Mouse (Mus musculus): ENCODE measurements around the gene Ilk. TPM values are rescaled to one million over a fixed set of nuclear protein-coding genes. Genes with fewer than 3 reads are reported as not detected.
A peak's percentile ranks its signal among the peaks of the same experiment; 100 is the strongest.

Ilk gene
- total RNA-seq, 2 experiments from 2014 or later, result 79.7 to 83.2 TPM

DNA sequence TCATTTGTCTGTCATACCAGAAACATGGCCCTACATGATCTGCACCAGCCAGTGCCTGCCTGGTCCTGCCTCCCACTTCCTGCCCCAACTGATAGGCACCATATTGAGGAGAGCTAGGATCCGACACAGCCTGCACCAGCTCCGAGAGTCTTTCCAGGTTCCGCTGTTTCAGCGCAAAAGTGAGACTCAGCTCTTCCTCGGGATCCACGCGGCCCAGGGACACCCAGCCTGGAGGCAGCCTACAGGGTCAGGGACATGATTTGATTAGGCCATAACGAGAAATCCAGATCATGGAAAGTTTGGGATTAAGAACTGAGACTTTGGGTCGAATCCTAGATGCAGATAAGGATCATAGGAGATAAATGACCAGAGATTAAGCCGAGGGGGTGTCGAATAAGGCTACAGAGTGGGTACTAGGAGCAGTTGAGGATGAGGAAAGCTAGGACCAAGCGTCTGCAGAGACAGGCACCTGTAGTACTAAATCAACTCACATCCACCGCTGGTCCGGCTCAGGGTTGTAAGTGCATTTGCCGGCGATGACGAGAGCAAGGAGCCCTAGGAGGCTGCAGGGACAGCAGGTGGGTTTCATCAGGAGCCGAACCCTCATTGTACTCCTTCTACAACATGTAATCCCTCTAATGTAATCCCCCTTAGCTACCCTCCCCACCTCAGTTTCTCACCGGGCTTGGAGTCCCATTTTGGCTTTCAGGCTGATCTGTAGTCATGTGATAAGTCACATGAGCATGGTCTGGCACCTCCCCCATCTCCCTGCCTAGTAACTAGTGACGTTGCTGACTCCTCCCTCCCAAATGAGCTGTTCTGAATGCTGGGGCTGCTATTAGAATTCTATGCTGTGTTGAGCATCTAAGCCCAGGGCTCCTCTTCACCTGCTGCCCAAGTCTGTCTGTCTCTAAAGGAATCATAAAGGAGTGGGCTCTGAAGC lies 15.4 kb downstream of the Ilk start, which contains the start of gene Tpp1:
TSS of gene Tpp1 (minus strand) at position 745 of the 943 bp plus-strand sequence.
- peak within 1 kb of the TSS; percentile 93 for H3K27ac ChIP-seq
- TF ChIP-seq CTCF (conservative IDR thresholded peaks at IDR 0.05), result no peak
- DNase-seq (ENCODE audit: low spot score in 2 of 2), result peak; percentile 94 to 97
- peak within 1 kb of the TSS; percentile 86 for H3K4me3 ChIP-seq

DNA sequence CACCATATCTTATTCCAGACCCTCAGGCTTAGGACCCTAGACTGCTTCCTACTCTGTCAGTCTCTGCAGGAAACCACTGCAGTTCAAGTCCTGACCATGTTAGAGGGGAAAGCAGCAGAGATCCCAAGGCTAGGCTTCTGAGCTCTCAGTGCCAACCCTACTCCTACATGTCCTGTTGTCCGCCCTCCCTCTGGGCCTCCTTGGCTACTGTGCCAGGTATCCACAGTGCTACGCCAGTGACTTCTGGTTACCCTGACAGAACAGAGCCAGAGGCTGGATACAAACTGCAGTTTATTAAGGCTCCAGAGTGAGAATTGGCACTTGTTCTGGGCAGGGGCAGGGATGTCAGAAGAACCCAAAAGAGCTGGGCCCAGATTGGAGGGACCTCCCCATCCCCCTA lies 16.3 kb downstream of the Ilk start:
- TF ChIP-seq CTCF (conservative IDR thresholded peaks at IDR 0.05), result peak; percentile 26; the same call in 1 of the 2 replicates
- peak overlapping the region; percentile 93 for H3K27ac ChIP-seq
- DNase-seq (ENCODE audit: low spot score in 2 of 2), result no peak
- H3K4me3 ChIP-seq, result no peak overlapping the region

DNA sequence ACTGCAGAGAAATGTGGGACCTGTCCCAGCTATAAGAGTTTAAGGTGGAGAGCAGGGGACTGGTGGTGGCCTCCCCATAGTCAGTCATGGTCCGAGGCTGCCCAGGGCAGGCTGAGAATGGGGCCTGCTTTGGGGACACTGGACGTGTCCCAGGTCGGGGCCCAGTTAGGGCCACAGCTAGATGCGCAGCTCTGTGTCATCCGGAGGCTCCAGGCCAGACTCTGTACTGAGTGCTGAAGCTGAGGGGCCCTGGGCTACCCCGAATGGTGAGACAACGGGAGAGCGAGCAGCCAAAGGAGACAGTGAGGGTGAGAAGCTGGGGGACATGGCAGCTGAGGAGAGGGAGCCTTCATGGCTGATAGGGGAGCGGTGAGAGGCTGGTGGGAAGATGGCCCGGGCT lies 16.9 kb downstream of the Ilk start:
- Histone ChIP-seq H3K4me3 (no peak overlapping the region), H3K27ac (no peak overlapping the region; the same call in 1 of the 2 replicates)
- TF ChIP-seq CTCF (conservative IDR thresholded peaks at IDR 0.05), result no peak
- no peak for DNase-seq (ENCODE audit: low spot score in 2 of 2)

DNA sequence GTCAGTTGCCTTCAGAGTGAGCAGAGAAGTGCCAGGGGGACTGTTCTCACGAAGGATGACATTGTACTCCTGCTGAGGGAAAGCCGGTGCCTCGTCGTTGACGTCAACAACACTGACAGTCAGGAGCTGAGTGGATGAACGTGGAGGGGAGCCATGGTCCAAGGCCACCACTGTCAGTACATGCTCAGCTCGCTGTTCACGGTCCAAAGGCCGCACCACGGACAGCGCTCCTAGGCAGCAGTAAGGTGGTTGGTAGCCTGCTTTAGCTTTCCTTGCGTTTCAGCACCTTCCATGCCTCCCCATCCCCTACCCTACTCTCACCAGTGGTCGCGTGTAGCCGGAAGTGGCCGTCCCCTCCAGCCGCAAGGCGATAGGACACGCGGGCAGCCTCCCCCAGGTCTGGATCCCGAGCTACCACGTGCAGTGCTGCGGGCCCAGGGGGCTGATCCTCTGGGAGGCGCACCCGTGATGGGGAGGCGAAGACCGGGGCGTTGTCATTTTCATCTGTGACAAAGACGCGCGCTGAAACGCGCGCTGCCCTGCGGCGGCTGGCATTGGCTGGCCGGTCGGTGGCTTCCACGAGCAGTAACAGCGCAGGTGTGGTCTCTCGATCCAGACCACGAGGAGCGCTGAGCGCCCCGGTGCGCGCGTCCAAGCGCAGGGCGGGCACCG lies 25.6 kb downstream of the Ilk start:
- Histone ChIP-seq H3K4me3 (peak overlapping the region; percentile 48), H3K27ac (no peak overlapping the region)
- no peak for TF ChIP-seq CTCF (conservative IDR thresholded peaks at IDR 0.05)
- DNase-seq (ENCODE audit: low spot score in 2 of 2), result no peak

DNA sequence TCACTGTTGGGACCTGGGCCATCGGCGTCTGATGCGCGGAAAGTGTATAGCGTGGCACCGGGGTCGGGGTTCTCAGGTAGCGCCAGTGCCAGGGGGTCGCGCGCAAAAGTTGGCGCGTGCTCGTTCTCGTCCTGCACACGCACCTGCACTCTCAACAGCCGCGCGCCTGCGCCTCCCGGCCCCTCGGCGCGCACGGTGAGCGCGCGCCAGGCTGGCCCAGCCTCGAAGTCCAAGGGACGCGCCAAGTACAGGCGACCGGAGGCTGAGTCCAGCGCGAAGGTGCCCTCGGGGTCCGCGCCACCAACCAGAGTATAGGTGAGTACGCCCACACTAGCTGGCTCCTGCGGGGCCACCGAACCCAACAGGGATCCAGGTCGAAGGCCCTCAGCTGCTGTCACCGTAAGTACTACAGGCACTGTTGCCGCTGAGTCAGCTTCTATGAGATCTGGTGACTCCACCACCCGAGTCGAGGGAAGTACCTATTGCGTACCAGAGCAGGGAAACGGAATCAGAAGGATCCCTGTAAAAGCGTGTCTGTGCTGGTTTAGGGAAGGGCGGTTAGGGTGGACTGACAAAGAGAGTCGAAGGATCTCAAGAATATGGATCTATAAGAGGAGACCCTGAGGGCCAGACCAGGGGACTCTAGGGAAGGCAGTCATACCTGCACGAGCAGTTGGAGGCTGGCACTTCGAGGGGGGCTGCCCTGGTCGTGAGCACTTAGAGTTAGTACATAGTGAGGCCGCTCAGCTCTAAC lies 26.3 kb downstream of the Ilk start:
- no peak for TF ChIP-seq CTCF (conservative IDR thresholded peaks at IDR 0.05)
- Histone ChIP-seq H3K4me3 (peak overlapping the region; percentile 48), H3K27ac (no peak overlapping the region)
- no peak for DNase-seq (ENCODE audit: low spot score in 2 of 2)

- no peak for DNase-seq (ENCODE audit: low spot score in 2 of 2)
- TF ChIP-seq CTCF (conservative IDR thresholded peaks at IDR 0.05), result no peak
- Histone ChIP-seq H3K4me3 (no peak overlapping the region), H3K27ac (no peak overlapping the region)
Measured at GRCm38 (mm10) chr7:105764331-105764730, 27.9 kb downstream of the Ilk start.

DNA sequence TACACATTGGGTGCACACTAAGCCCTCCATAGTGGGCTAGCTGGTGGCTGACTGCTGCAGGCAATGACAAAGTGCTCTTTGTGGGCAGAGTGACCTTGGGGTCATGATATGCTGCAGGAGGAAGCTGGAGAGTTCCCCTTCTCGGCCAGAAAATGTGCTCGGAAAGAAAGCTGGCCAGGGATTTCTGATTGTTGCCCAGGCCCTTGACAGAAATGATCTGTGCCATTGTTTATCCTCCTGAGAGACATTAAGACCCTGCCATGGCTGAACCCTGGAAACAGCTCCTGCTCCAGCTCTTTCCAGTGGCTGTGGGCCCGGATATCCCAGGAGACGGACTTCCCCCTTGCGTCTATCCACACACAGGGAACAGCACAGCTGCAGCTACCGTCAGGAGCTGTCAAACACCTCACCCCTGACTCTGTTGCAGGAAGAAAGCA lies 31.4 kb downstream of the Ilk start:
- Histone ChIP-seq H3K4me3 (no peak overlapping the region), H3K27ac (peak overlapping the region; percentile 40; the same call in 1 of the 2 replicates)
- DNase-seq (ENCODE audit: low spot score in 2 of 2), result no peak
- TF ChIP-seq CTCF (conservative IDR thresholded peaks at IDR 0.05), result no peak

GRCm38 (mm10) chr7:105769959-105770358 lies 33.6 kb downstream of the Ilk start:
- Histone ChIP-seq H3K27ac (no peak overlapping the region), H3K4me3 (no peak overlapping the region)
- TF ChIP-seq CTCF (conservative IDR thresholded peaks at IDR 0.05), result no peak
- DNase-seq (ENCODE audit: low spot score in 2 of 2), result no peak

- no peak for TF ChIP-seq CTCF (conservative IDR thresholded peaks at IDR 0.05)
- Histone ChIP-seq H3K4me3 (no peak overlapping the region), H3K27ac (no peak overlapping the region)
- no peak for DNase-seq (ENCODE audit: low spot score in 2 of 2)
Measured at GRCm38 (mm10) chr7:105772331-105772730, 35.9 kb downstream of the Ilk start.

DNA sequence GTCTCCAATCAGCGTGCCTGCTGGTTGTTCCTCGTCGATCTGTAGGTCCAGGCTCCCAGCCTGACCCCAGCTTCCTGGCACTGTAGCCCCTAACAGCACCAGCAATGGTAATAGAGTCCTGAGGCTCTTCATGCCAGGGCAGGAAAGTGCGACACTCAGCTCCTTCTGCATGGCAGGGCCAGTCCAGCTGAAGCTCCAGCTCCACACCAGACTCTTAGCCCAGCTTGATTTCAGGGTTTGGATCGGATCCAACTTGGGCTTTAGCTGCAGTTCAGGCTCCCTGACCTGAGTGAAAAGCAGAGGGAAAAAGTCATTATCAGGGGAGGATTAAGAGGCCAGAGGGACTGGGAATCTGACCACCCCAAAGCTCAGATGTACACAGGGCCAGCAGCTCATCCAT lies 36.6 kb downstream of the Ilk start:
- no peak for DNase-seq (ENCODE audit: low spot score in 2 of 2)
- no peak for TF ChIP-seq CTCF (conservative IDR thresholded peaks at IDR 0.05)
- Histone ChIP-seq H3K27ac (no peak overlapping the region), H3K4me3 (no peak overlapping the region)

DNA sequence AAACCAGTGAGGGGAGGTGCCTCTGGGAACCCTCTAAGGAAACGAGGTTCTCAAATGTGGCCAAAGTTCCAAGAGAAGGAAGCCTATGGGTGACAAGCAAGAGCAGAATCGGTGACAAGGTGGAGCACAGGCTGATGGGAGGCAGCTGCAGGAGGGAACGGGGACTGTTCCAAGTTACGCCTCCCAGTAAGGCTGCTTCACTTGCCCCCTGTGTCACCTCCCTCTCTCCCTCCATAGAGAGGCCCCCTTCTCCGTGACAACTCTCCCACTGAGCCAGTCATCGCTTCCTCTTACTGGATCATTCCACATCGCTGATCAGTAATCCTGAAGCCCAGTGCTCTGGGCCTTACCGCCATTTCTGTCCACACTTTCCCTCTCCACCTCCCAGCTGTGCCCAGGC lies 38.3 kb downstream of the Ilk start:
- DNase-seq (ENCODE audit: low spot score in 2 of 2), result no peak
- H3K27ac ChIP-seq, result no peak overlapping the region
- H3K4me3 ChIP-seq, result no peak overlapping the region
- TF ChIP-seq CTCF (conservative IDR thresholded peaks at IDR 0.05), result no peak

GRCm38 (mm10) chr7:105776026-105776425 lies 39.6 kb downstream of the Ilk start:
- DNase-seq (ENCODE audit: low spot score in 2 of 2), result no peak
- H3K4me3 ChIP-seq, result no peak overlapping the region
- TF ChIP-seq CTCF (conservative IDR thresholded peaks at IDR 0.05), result no peak
- no peak overlapping the region for H3K27ac ChIP-seq

DNA sequence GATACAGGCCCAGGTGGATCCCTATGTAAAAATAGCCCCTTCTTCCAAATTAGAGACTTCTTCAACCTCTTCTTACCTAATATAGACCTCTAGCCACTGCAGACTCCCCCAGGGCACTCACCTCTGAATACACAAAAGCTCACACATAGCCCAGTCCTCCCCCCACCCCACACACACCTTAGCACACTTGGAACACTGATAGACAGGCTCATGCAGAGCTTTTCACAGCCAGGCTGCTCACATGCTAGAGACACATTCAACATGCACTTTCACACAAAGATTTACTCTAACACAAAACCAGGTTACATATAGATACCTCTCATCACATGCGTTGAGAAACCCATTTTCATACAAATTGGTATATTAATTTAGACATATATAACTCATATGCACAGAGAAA lies 40.9 kb downstream of the Ilk start:
- Histone ChIP-seq H3K27ac (no peak overlapping the region), H3K4me3 (no peak overlapping the region)
- no peak for DNase-seq (ENCODE audit: low spot score in 2 of 2)
- TF ChIP-seq CTCF (conservative IDR thresholded peaks at IDR 0.05), result no peak
